Mouse (Mus musculus) urinary bladder, postnatal 10 days (tissue): ENCODE measurements around the gene Cdyl.
"Not testable (repeated sequence)": the region's sequence is repeated elsewhere in the genome, so short reads cannot be mapped to it uniquely, and the experiment has no call there.

Experiments used
- DNase-seq: peaks from one replicate; pipeline ENCODE4 v3.0.0; 2022; ENCODE audit warnings: low spot score

The Cdyl gene

DNA sequence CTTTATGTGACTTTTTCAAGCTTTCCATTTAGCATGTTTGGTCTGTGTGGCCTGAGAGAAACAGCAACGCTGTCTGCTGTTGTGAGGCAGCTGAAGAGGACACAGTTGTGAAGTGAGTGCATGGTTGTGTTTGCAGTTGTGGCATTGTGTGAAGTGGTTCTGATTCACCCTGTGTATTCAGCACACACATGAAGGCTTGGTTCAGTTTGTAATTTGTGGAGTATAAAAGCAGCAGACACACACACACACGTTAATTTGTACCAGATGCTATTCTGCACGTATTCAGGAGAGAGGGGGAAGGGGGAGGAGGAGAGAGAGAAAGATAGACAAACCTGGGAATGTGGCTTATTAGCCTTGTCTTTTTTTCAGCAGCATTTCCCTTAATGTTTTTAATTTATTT, 146.1 kb downstream of the Cdyl start:
- DNase-seq: no peak

- no peak for DNase-seq
Measured at GRCm38 (mm10) chr13:35806165-35806564, 146.5 kb downstream of the Cdyl start.

GRCm38 (mm10) chr13:35807016-35807415, 147.4 kb downstream of the Cdyl start:
- no peak for DNase-seq

GRCm38 (mm10) chr13:35807525-35807924, 147.9 kb downstream of the Cdyl start:
- DNase-seq: no peak

- DNase-seq: no peak
Measured at GRCm38 (mm10) chr13:35807940-35808339, 148.3 kb downstream of the Cdyl start.

GRCm38 (mm10) chr13:35809252-35810159, 149.9 kb downstream of the Cdyl start:
- DNase-seq: no peak

GRCm38 (mm10) chr13:35810160-35810537, 150.5 kb downstream of the Cdyl start:
- no peak for DNase-seq

GRCm38 (mm10) chr13:35811361-35812190, 151.9 kb downstream of the Cdyl start:
- DNase-seq: no peak

DNA sequence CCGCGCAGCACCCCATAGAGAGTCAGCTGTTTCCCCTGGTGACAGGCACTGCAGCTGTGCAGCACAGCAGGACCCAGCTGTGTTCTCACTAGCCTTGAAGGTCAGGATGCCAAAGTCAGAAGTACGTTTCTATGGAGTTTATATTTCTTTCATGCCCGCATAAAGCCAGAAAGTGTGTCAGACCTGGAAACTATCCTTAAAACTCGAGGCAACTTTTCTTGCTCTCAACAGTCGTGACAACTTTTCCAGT, 152.5 kb downstream of the Cdyl start:
- no peak for DNase-seq

DNA sequence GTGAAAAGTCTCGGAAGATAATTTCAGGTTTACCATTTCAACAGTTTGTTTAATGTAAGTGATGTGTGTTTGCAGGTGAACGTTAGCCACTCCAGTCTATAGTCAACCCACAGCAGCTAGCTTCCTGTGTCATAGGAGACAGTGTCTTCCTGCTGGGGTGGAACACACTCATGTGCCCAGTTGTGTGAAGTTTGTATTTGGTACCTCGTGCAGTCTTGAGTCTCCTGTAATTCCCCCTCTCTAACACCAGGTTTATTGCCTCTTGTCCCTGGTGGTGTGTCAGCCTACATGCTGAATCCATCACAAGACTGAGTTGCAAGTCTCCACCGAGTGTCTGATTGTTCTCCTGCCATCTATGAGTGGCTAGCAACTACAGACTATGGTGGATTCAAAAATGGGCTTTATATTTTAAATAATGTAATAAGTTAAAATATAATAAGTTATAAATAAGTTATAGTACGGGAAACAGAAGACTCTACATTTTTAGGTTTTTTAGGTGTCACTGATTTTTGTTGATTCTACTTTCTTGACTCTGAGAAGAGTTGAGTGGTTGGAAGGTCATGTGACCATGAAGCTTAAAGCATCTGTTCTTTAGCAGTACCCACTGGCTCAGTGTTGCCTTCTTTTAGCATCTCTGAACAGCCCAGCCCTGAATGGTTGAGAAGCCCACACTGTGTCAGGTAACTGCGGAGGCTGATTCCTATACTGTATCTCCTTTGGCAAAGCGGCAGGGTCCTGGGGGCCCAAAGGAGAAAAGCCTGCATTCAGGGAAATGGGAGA, 153.9 kb downstream of the Cdyl start:
- DNase-seq: no peak

- no peak for DNase-seq
Measured at GRCm38 (mm10) chr13:35815205-35815726, 155.6 kb downstream of the Cdyl start.

GRCm38 (mm10) chr13:35815782-35816368, 156.2 kb downstream of the Cdyl start:
- DNase-seq: no peak

- DNase-seq: no peak
Measured at GRCm38 (mm10) chr13:35817626-35818025, 158.0 kb downstream of the Cdyl start.

DNA sequence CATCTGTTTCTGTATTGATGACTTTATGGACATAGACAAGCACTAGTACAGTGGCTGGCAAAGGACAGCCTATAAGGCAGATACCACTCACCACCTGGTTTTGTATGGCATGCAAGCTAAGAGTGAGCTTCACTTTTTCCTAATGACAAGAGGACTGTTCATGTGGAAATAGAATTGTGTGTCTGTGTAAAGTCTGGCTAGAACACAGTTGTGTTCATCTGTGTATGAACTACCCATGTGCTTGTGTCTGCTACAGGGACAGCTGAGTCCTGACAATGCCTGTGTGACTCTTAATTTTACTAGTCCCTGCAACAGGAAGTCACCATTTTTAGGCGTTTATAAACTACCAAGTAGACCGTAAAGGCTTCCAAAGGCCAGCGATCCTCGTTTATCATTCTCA, 158.4 kb downstream of the Cdyl start:
- DNase-seq: no peak

DNA sequence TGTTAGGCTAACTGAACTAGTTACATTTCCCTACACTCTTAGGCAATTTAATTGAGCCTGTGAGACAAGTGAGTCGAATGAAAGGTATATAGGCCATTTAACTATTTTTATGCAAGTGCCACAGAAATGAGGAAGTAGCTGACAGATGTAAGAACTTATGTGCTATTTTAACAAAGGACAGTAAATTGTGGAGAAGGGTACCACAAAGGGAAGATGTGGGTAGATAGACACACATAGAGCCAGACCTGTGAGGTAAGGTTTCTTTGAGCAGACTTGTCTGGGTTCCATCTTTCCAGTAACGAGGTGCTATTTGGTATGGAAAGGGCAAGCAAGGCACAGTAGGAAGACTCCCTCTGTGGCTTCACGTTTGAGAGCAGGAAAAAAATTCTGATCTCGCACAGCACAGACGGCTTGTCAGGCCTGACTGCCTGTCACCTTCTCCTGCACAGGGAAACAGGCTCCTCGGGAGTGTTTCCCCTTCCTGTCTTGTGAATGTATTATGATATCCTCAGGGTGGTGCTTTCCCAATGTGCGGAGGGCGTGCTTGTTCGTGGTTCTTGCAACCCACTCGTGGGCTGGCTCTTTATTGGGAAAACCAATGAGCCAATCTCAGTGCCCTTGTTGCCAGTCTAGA, 162.3 kb downstream of the Cdyl start:
- DNase-seq: no peak

GRCm38 (mm10) chr13:35822795-35823194, 163.2 kb downstream of the Cdyl start:
- DNase-seq: no peak

DNA sequence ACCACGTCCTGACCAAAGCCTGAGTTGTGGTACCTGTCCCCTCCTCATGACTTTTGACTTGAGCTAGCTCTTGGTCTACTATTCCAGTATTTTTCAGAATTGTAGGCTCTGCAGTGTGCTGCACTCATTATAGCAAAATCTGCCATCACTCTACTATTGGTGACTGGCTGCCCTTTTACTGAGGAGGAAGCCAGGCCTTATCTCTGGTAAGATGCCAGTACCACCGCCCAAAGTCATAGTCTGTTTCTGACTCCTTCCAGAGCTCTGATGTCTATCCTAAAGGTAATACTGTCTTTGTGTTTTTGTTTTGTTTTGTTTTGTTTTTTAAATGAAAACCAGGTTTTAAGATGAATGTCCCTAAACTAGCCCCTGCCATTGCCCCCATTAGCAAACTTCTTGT, 166.0 kb downstream of the Cdyl start:
- DNase-seq: no peak

- no peak for DNase-seq
Measured at GRCm38 (mm10) chr13:35832676-35833075, 173.0 kb downstream of the Cdyl start.

- DNase-seq: no peak
Measured at GRCm38 (mm10) chr13:35833941-35834340, 174.3 kb downstream of the Cdyl start.

- DNase-seq: no peak
Measured at GRCm38 (mm10) chr13:35835669-35836068, 176.0 kb downstream of the Cdyl start.

GRCm38 (mm10) chr13:35836501-35836900, 176.9 kb downstream of the Cdyl start:
- DNase-seq: not testable (repeated sequence)
